Mouse (Mus musculus) heart, postnatal 14 days (tissue): ENCODE measurements around the gene Ebf4. TPM values are rescaled to one million over a fixed set of nuclear protein-coding genes. Genes with fewer than 3 reads are reported as not detected.

Source experiments
- DNase-seq, 2 experiments: peaks; one replicate each; pipeline ENCODE4 v3.0.0; 2021 to 2022
- intact Hi-C: fragments of 180-260 bp; cut with DNase I; formaldehyde crosslinking; loops from one replicate; pipeline ENCODE4 v1.15.1; 2025
- long read RNA-seq, 2 experiments: library from polyadenylated mRNA; stranded (forward); transcript quantifications; one replicate each; pipeline ENCODE4 v2.0.0; 2021
- total RNA-seq, 2 experiments: library from RNA; stranded (reverse); gene quantifications; 2 replicates each; pipeline ENCODE4 v1.2.3; 2021

Gene Ebf4
- 1 to 10 TPM in 1 of 2 experiments, under 1 TPM in 1; 0.68 to 1.1 TPM for total RNA-seq
- long read RNA-seq, experiment 1, partial matches to known transcripts: 0 of 3 reads
- long read RNA-seq, experiment 1, other reads (novel, unspliced or antisense): 1 of 3 reads
- long read RNA-seq, experiment 2, partial matches to known transcripts: 0 of 4 reads
- long read RNA-seq, experiment 2, other reads (novel, unspliced or antisense): 2 of 4 reads

- DNase-seq: peak; percentile 61 to 75
- intact Hi-C loops: no loop called here
Measured at GRCm38 (mm10) chr2:130294936-130295277, at the start of gene Ebf4. Gene Ebf4 (plus strand): TSS chr2:130295169.

- DNase-seq: peak in 1 of 2 experiments; percentile 32
- intact Hi-C loops: loop anchor here (2.0 kb wide), 1 partner anchor 178 kb away; no protein-coding TSS in a partner anchor
Measured at GRCm38 (mm10) chr2:130246912-130247311, 48.1 kb upstream of the Ebf4 start.

- intact Hi-C loops: no loop called here
- no peak for DNase-seq
Measured at GRCm38 (mm10) chr2:130248226-130248625, 46.7 kb upstream of the Ebf4 start.

GRCm38 (mm10) chr2:130256762-130257161, 38.2 kb upstream of the Ebf4 start:
- DNase-seq: no peak
- intact Hi-C loops: no loop called here

- DNase-seq: no peak
- intact Hi-C loops: no loop called here
Measured at GRCm38 (mm10) chr2:130260822-130261221, 34.1 kb upstream of the Ebf4 start.

GRCm38 (mm10) chr2:130261914-130262313, 33.1 kb upstream of the Ebf4 start:
- intact Hi-C loops: no loop called here
- DNase-seq: no peak

- intact Hi-C loops: no loop called here
- no peak for DNase-seq
Measured at GRCm38 (mm10) chr2:130262398-130262797, 32.6 kb upstream of the Ebf4 start.

GRCm38 (mm10) chr2:130265520-130265919, 29.4 kb upstream of the Ebf4 start:
- intact Hi-C loops: no loop called here
- DNase-seq: no peak

- intact Hi-C loops: no loop called here
- DNase-seq: no peak
Measured at GRCm38 (mm10) chr2:130268074-130268473, 26.9 kb upstream of the Ebf4 start.

- intact Hi-C loops: loop anchor here (2.0 kb wide), 1 partner anchor 95 kb away; the partner anchor contains the start of gene Snrpb
- DNase-seq: no peak
Measured at GRCm38 (mm10) chr2:130273732-130274131, 21.2 kb upstream of the Ebf4 start.

- peak; percentile 99 for DNase-seq
- intact Hi-C loops: no loop called here
Measured at GRCm38 (mm10) chr2:130274149-130274861, 20.7 kb upstream of the Ebf4 start, which contains the start of gene Nop56. Gene Nop56 (plus strand): TSS chr2:130274430.

- intact Hi-C loops: loop anchor here (1.0 kb wide), 1 partner anchor 8 kb away; no protein-coding TSS in a partner anchor
- DNase-seq: no peak
Measured at GRCm38 (mm10) chr2:130274862-130275261, 20.1 kb upstream of the Ebf4 start.

GRCm38 (mm10) chr2:130275649-130276048, 19.3 kb upstream of the Ebf4 start:
- peak; percentile 38 to 65 for DNase-seq
- intact Hi-C loops: loop anchor here (1.0 kb wide), 1 partner anchor 8 kb away; no protein-coding TSS in a partner anchor

- intact Hi-C loops: no loop called here
Measured at GRCm38 (mm10) chr2:130279600-130280091, 15.3 kb upstream of the Ebf4 start.

GRCm38 (mm10) chr2:130280224-130280623, 14.7 kb upstream of the Ebf4 start:
- intact Hi-C loops: no loop called here
- no peak for DNase-seq

More at GRCm38 (mm10) chr2:130279600-130280091, 15.3 kb upstream of the Ebf4 start:
- no peak for DNase-seq

- no peak for DNase-seq
- intact Hi-C loops: no loop called here
Measured at GRCm38 (mm10) chr2:130280818-130281217, 14.2 kb upstream of the Ebf4 start.

- peak; percentile 88 to 94 for DNase-seq
- intact Hi-C loops: loop anchor here (1.0 kb wide), 1 partner anchor 9 kb away; no protein-coding TSS in a partner anchor
Measured at GRCm38 (mm10) chr2:130283854-130284654, 10.9 kb upstream of the Ebf4 start, which contains the start of gene Idh3b. Gene Idh3b (minus strand): TSS chr2:130284547.

GRCm38 (mm10) chr2:130289086-130289485, 5.9 kb upstream of the Ebf4 start:
- intact Hi-C loops: no loop called here
- DNase-seq: no peak

- intact Hi-C loops: loop anchor here (1.0 kb wide), 1 partner anchor 120 kb away; no protein-coding TSS in a partner anchor
- DNase-seq: peak; percentile 48 to 74
Measured at GRCm38 (mm10) chr2:130291434-130291833, 3.5 kb upstream of the Ebf4 start.

GRCm38 (mm10) chr2:130293009-130293408, 2.0 kb upstream of the Ebf4 start:
- intact Hi-C loops: no loop called here
- DNase-seq: no peak
